Mouse (Mus musculus): Measurements from ENCODE around the gene Itpkc. TPM values are rescaled to one million over a fixed set of nuclear protein-coding genes. Genes with fewer than 3 reads are reported as not detected.

Itpkc gene
- polyA plus RNA-seq, 1 experiment from 2014 or later = 5.6 TPM

- peaks cover 23% of the 10 kb centered on the region for H3K4me1 ChIP-seq
- peaks cover 7% of the 10 kb centered on the region for H3K36me3 ChIP-seq (replicated peaks)
- peak within 1 kb of the TSS; percentile 88 for H3K27ac ChIP-seq (replicated peaks)
- H3K4me3 ChIP-seq = peak within 1 kb of the TSS; percentile 67
- peak; percentile 97 for DNase-seq (ENCODE audit: low spot score)
- under 1% methylated on average over 25 of the region's 25 CpGs for WGBS
- no peaks in the 10 kb centered on the region for H3K27me3 ChIP-seq (replicated peaks; ENCODE audit: low read depth, poor library complexity, severe bottlenecking)
- H3K9me3 ChIP-seq = no peaks in the 10 kb centered on the region
These were observed 4.4 kb upstream of the Itpkc start, which contains the start of gene Coq8b for GRCm38 (mm10) chr7:27232781-27233281. TSS of gene Coq8b (plus strand) at chr7:27233023.

GRCm38 (mm10) chr7:27231693-27232331, 3.4 kb upstream of the Itpkc start:
- 84% methylated on average over 7 of the region's 7 CpGs for WGBS
- peak overlapping the region; percentile 88 for H3K27ac ChIP-seq (replicated peaks)

GRCm38 (mm10) chr7:27230781-27231180, 2.3 kb upstream of the Itpkc start:
- WGBS = 77% methylated on average over 4 of the region's 4 CpGs

More at GRCm38 (mm10) chr7:27231693-27232331, 3.4 kb upstream of the Itpkc start:
- DNase-seq (ENCODE audit: low spot score) = no peak
- Histone ChIP-seq H3K9me3 (no peaks in the 10 kb centered on the region), H3K4me1 (peaks cover 33% of the 10 kb centered on the region), H3K4me3 (peak overlapping the region; percentile 12; the same call in 1 of the 2 replicates), H3K36me3 (replicated peaks) (no peaks in the 10 kb centered on the region), H3K27me3 (replicated peaks; ENCODE audit: low read depth, poor library complexity, severe bottlenecking) (no peaks in the 10 kb centered on the region)

GRCm38 (mm10) chr7:27228865-27229264, 404 bp upstream of the Itpkc start:
- H3K27me3 ChIP-seq (replicated peaks; ENCODE audit: low read depth, poor library complexity, severe bottlenecking) = no peaks in the 10 kb centered on the region
- 14% methylated on average over 6 of the region's 6 CpGs for WGBS
- peaks cover 10% of the 10 kb centered on the region for H3K36me3 ChIP-seq (replicated peaks)
- peak overlapping the region; percentile 91 for H3K27ac ChIP-seq (replicated peaks)
- H3K9me3 ChIP-seq = no peaks in the 10 kb centered on the region
- DNase-seq (ENCODE audit: low spot score) = no peak
- peak overlapping the region; percentile 69 for H3K4me3 ChIP-seq
- peaks cover 58% of the 10 kb centered on the region for H3K4me1 ChIP-seq

More at GRCm38 (mm10) chr7:27230781-27231180, 2.3 kb upstream of the Itpkc start:
- no peak overlapping the region for H3K4me3 ChIP-seq
- peaks cover 43% of the 10 kb centered on the region for H3K4me1 ChIP-seq
- no peaks in the 10 kb centered on the region for H3K27me3 ChIP-seq (replicated peaks; ENCODE audit: low read depth, poor library complexity, severe bottlenecking)
- no peak overlapping the region for H3K27ac ChIP-seq (replicated peaks)
- no peaks in the 10 kb centered on the region for H3K9me3 ChIP-seq
- H3K36me3 ChIP-seq (replicated peaks) = peaks cover 1% of the 10 kb centered on the region; the same call in 1 of the 2 replicates
- no peak for DNase-seq (ENCODE audit: low spot score)

- no peak for DNase-seq (ENCODE audit: low spot score)
- H3K27ac ChIP-seq (replicated peaks) = peak overlapping the region; percentile 91
- peaks cover 16% of the 10 kb centered on the region for H3K36me3 ChIP-seq (replicated peaks)
- H3K4me3 ChIP-seq = peak overlapping the region; percentile 69
- H3K4me1 ChIP-seq = peaks cover 59% of the 10 kb centered on the region
- H3K27me3 ChIP-seq (replicated peaks; ENCODE audit: low read depth, poor library complexity, severe bottlenecking) = no peaks in the 10 kb centered on the region
- 9% methylated on average over 10 of the region's 10 CpGs for WGBS
- no peaks in the 10 kb centered on the region for H3K9me3 ChIP-seq
These were observed 785 bp downstream of the Itpkc start for GRCm38 (mm10) chr7:27227676-27228075.

GRCm38 (mm10) chr7:27227276-27227675, 1.2 kb downstream of the Itpkc start:
- Histone ChIP-seq H3K36me3 (replicated peaks) (peaks cover 16% of the 10 kb centered on the region), H3K27ac (replicated peaks) (peak overlapping the region; percentile 91; the same call in 1 of the 2 replicates), H3K4me1 (peaks cover 56% of the 10 kb centered on the region), H3K9me3 (no peaks in the 10 kb centered on the region), H3K27me3 (replicated peaks; ENCODE audit: low read depth, poor library complexity, severe bottlenecking) (no peaks in the 10 kb centered on the region), H3K4me3 (peak overlapping the region; percentile 69)
- DNase-seq (ENCODE audit: low spot score) = no peak
- WGBS = 37% methylated on average over 9 of the region's 9 CpGs

GRCm38 (mm10) chr7:27224877-27225575, 3.4 kb downstream of the Itpkc start:
- Histone ChIP-seq H3K27me3 (replicated peaks; ENCODE audit: low read depth, poor library complexity, severe bottlenecking) (no peaks in the 10 kb centered on the region), H3K4me3 (peak overlapping the region; percentile 69; the same call in 1 of the 2 replicates), H3K9me3 (no peaks in the 10 kb centered on the region), H3K27ac (replicated peaks) (peak overlapping the region; percentile 30), H3K36me3 (replicated peaks) (peaks cover 26% of the 10 kb centered on the region), H3K4me1 (peaks cover 53% of the 10 kb centered on the region)
- DNase-seq (ENCODE audit: low spot score) = peak; percentile 19
- 81% methylated on average over 11 of the region's 11 CpGs for WGBS

- H3K9me3 ChIP-seq = no peaks in the 10 kb centered on the region
- no peak overlapping the region for H3K4me3 ChIP-seq
- WGBS = 89% methylated on average over 1 of the region's 1 CpGs
- no peak for DNase-seq (ENCODE audit: low spot score)
- peaks cover 45% of the 10 kb centered on the region for H3K4me1 ChIP-seq
- no peak overlapping the region for H3K27ac ChIP-seq (replicated peaks)
- peaks cover 46% of the 10 kb centered on the region for H3K36me3 ChIP-seq (replicated peaks)
- H3K27me3 ChIP-seq (replicated peaks; ENCODE audit: low read depth, poor library complexity, severe bottlenecking) = no peaks in the 10 kb centered on the region
These were observed 5.9 kb downstream of the Itpkc start for GRCm38 (mm10) chr7:27222538-27222937.

- Histone ChIP-seq H3K4me1 (peaks cover 39% of the 10 kb centered on the region), H3K36me3 (replicated peaks) (peaks cover 50% of the 10 kb centered on the region), H3K27ac (replicated peaks) (no peak overlapping the region), H3K27me3 (replicated peaks; ENCODE audit: low read depth, poor library complexity, severe bottlenecking) (no peaks in the 10 kb centered on the region), H3K4me3 (no peak overlapping the region), H3K9me3 (no peaks in the 10 kb centered on the region)
- 84% methylated on average over 6 of the region's 6 CpGs for WGBS
- DNase-seq (ENCODE audit: low spot score) = no peak
These were observed 6.5 kb downstream of the Itpkc start for GRCm38 (mm10) chr7:27221939-27222338.

- H3K27ac ChIP-seq (replicated peaks) = no peak overlapping the region
- peaks cover 61% of the 10 kb centered on the region for H3K36me3 ChIP-seq (replicated peaks)
These were observed 8.5 kb downstream of the Itpkc start for GRCm38 (mm10) chr7:27219937-27220336.

GRCm38 (mm10) chr7:27218586-27218985, 9.9 kb downstream of the Itpkc start:
- Histone ChIP-seq H3K9me3 (no peaks in the 10 kb centered on the region), H3K27me3 (replicated peaks; ENCODE audit: low read depth, poor library complexity, severe bottlenecking) (no peaks in the 10 kb centered on the region), H3K36me3 (replicated peaks) (peaks cover 66% of the 10 kb centered on the region), H3K4me1 (peaks cover 6% of the 10 kb centered on the region), H3K4me3 (no peak overlapping the region), H3K27ac (replicated peaks) (no peak overlapping the region)
- DNase-seq (ENCODE audit: low spot score) = no peak
- 85% methylated on average over 7 of the region's 7 CpGs for WGBS

More at GRCm38 (mm10) chr7:27219937-27220336, 8.5 kb downstream of the Itpkc start:
- no peaks in the 10 kb centered on the region for H3K27me3 ChIP-seq (replicated peaks; ENCODE audit: low read depth, poor library complexity, severe bottlenecking)
- DNase-seq (ENCODE audit: low spot score) = no peak
- H3K4me3 ChIP-seq = no peak overlapping the region
- H3K9me3 ChIP-seq = no peaks in the 10 kb centered on the region
- H3K4me1 ChIP-seq = peaks cover 19% of the 10 kb centered on the region
- 79% methylated on average over 11 of the region's 11 CpGs for WGBS

- Histone ChIP-seq H3K4me1 (no peaks in the 10 kb centered on the region), H3K27ac (replicated peaks) (no peak overlapping the region), H3K27me3 (replicated peaks; ENCODE audit: low read depth, poor library complexity, severe bottlenecking) (no peaks in the 10 kb centered on the region), H3K9me3 (no peaks in the 10 kb centered on the region), H3K4me3 (no peak overlapping the region), H3K36me3 (replicated peaks) (peaks cover 90% of the 10 kb centered on the region)
- WGBS = 84% methylated on average over 2 of the region's 2 CpGs
- DNase-seq (ENCODE audit: low spot score) = no peak
These were observed 15.8 kb downstream of the Itpkc start for GRCm38 (mm10) chr7:27212626-27213025.

All from embryonic facial prominence, embryonic 10.5 days (tissue).